Mouse (Mus musculus): Measurements from ENCODE around the gene Scd4. TPM values are rescaled to one million over a fixed set of nuclear protein-coding genes. Genes with fewer than 3 reads are reported as not detected.

Scd4 gene
- polyA plus RNA-seq (2015; fragmentation: Nextera tagmentation; extraction: Ambion mirVana) = 0.51 and 0.97 TPM in 2 replicates

DNA sequence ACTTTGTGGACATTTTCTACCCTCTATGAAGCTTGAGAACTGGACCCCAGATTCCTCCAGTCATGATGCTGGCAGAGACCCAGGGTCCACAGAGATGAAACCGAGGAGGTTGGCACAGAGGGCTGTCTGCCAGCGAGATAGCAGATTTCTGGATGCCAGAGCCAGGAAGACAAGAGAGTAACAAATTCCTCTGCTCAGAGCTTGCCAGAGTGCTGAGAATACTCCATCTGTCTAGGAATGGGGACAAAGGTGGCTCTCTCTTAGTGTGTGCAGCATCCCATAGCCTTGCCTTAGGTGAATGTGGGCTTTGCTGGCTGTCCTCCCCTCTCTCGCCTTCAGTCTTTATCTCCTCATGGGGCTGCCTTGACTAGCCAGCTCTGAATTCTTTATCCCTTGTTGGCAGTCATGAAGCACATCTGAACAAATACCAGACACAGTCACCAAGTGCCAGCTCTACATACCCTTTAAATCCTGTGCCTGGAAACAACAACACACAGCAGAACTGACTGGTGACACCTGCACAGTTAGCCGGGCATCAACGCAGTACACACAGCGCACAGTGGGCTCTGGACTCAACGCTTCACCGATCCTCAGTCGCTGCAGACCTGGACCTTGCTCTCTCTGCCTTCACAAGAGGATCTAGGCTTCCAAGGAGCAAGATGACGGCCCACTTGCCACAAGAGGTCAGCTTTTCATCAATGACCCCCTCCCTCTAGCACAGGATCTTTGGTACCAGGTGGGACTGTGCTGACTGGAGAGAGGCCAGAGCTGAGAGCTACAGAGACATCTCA is at the start of gene Scd4:
TSS of gene Scd4 (plus strand) at position 260 of the 791 bp plus-strand sequence.

DNA sequence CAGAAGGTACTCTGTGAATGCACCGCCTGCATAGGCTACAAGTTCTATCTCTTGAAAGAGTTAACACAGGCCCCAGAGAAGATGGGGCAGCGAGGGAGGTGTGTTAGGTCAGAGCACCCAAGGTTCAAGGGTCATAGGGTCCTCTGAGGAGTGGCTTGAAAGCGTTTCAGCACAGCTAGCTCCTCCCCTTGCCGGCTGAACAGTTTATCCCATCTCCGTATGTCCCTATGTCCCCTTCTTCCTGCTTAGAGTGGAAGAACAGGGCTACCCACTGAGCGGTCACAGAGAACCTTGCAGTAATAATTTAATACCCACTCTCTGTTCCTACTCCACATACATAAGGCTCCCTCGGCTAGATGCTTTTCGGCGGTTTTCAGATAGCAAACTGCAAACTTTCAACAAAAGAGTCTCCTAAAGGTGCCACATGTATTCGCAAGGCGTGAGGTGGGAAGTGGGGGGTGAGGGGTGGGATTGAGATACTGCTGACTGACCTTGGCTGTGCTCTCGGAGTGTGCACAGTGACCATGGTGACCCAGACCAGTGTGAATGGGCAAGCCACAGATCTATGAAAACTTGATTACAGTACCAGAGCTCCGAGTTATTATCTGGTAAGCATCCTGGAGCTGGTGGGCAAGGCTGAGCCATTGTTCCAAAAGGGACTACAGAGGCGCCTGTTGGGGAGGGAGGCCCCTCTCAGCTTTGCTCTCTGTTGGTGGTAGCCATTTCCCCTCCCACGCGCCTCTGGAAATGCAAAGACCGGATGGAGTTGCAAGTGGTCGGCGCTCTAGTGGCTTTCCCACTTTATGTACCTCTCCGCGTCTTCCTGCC is 39.7 kb upstream of the Scd4 start, which contains the start of gene Scd2:
TSS of gene Scd2 (plus strand) at position 734 of the 828 bp plus-strand sequence.

Small RNAs within 50 kb of the gene (microRNA-seq; reads per million reads assigned to microRNA genes)
- gene Mir5114 = 1.2 reads per million

Other genes with a start within 250 kb of the Scd4 start
- 19.4 and 23.0 TPM in 2 replicates for gene Chuk, start 225.6 kb upstream of the Scd4 start, polyA plus RNA-seq (2015; fragmentation: Nextera tagmentation; extraction: Ambion mirVana)
- 12.0 and 15.1 TPM in 2 replicates for gene Cwf19l1, start 197.2 kb upstream of the Scd4 start, polyA plus RNA-seq (2015; fragmentation: Nextera tagmentation; extraction: Ambion mirVana)
- gene Bloc1s2, start 186.6 kb upstream of the Scd4 start, polyA plus RNA-seq (2015; fragmentation: Nextera tagmentation; extraction: Ambion mirVana) = 49.9 and 51.6 TPM in 2 replicates
- not detected in 2 replicates for gene Pkd2l1, start 140.7 kb upstream of the Scd4 start, polyA plus RNA-seq (2015; fragmentation: Nextera tagmentation; extraction: Ambion mirVana)
- not detected in 2 replicates for gene Scd3, start 129.8 kb upstream of the Scd4 start, polyA plus RNA-seq (2015; fragmentation: Nextera tagmentation; extraction: Ambion mirVana)
- 57.6 and 114 TPM in 2 replicates for gene Scd2, start 39.4 kb upstream of the Scd4 start, polyA plus RNA-seq (2015; fragmentation: Nextera tagmentation; extraction: Ambion mirVana)
- 9.1 and 14.9 TPM in 2 replicates for gene Scd1, start 74.8 kb downstream of the Scd4 start, polyA plus RNA-seq (2015; fragmentation: Nextera tagmentation; extraction: Ambion mirVana)
- not detected in 2 replicates for gene Wnt8b, start 160.4 kb downstream of the Scd4 start, polyA plus RNA-seq (2015; fragmentation: Nextera tagmentation; extraction: Ambion mirVana)
- 0.52 and 0.71 TPM in 2 replicates for gene Sec31b, start 212.8 kb downstream of the Scd4 start, polyA plus RNA-seq (2015; fragmentation: Nextera tagmentation; extraction: Ambion mirVana)
- gene Gm20538, start 219.7 kb downstream of the Scd4 start, polyA plus RNA-seq (2015; fragmentation: Nextera tagmentation; extraction: Ambion mirVana) = not detected in 2 replicates
- gene Ndufb8, start 222.3 kb downstream of the Scd4 start, polyA plus RNA-seq (2015; fragmentation: Nextera tagmentation; extraction: Ambion mirVana) = 723 and 848 TPM in 2 replicates
- gene Hif1an, start 229.8 kb downstream of the Scd4 start, polyA plus RNA-seq (2015; fragmentation: Nextera tagmentation; extraction: Ambion mirVana) = 15.3 and 16.1 TPM in 2 replicates

Measured in urinary bladder, postnatal 0 days (tissue).